Mouse (Mus musculus): ENCODE results near the gene 1600002K03Rik. TPM values are rescaled to one million over a fixed set of nuclear protein-coding genes. Genes with fewer than 3 reads are reported as not detected.
A peak's percentile ranks its signal among the peaks of the same experiment; 100 is the strongest.

Gene 1600002K03Rik
- polyA plus RNA-seq, 1 experiment: 16.4 TPM

GRCm38 (mm10) chr10:80174705-80175104 is 2.0 kb downstream of the 1600002K03Rik start:
- peaks cover 5% of the 10 kb centered on the region for H3K4me1 ChIP-seq (ENCODE audit: control insufficient read depth, insufficient read depth, low read length)
- 40% methylated on average over 2 of the region's 2 CpGs for WGBS
- H3K27me3 ChIP-seq (ENCODE audit: control insufficient read depth, insufficient read depth, low read length): no peaks in the 10 kb centered on the region
- H3K4me3 ChIP-seq (replicated peaks; ENCODE audit: insufficient read depth, low read depth, low read length): no peak overlapping the region
- TF ChIP-seq POLR2A (IDR thresholded peaks at IDR 0.05; ENCODE audit: borderline replicate concordance, insufficient read depth, low read length) (no peak), CTCF (IDR thresholded peaks at IDR 0.05; ENCODE audit: borderline replicate concordance, insufficient read depth, low read depth, low read length) (peak; percentile 45; the same call in 1 of the 2 replicates)
- peak; percentile 41 to 42 for DNase-seq
- no peak overlapping the region for H3K27ac ChIP-seq (ENCODE audit: insufficient read depth, low read length)

DNA sequence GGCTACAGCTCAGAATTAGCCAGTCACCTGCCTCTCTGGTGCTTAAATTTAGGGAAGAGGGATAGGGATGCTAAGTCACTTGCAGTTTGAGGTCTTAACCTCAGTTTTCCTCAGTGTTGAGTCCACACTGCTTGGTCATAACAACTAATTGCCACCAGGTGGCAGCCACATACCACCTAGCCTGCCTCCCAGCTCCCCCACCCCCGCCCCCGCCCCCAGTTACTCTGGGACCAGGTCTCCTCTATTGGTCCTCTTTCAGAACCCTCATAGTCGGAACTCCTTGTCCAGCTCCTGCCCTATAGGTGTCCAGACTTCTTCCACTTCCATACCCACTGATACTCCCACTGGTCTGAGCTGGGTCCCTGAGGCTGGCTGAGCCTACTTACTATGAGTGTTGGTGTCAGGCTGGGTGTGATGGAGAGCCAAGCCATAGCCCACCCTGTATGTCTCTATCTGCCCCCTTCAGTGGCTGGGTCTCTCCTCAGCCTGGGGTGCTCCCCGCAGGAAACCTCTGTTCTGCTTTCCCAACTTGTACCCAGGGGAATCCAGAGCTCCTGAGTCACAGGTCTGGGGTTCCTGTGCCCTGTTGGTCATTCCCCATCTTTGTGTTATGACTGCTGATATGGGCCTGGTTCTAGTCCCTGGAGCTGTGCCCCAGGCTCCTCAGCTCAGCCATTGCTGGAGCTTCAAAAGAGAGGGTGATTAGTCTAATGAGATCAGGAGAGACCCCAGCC is 3.0 kb downstream of the 1600002K03Rik start:
- no peak overlapping the region for H3K27ac ChIP-seq (ENCODE audit: insufficient read depth, low read length)
- H3K4me1 ChIP-seq (ENCODE audit: control insufficient read depth, insufficient read depth, low read length): peaks cover 11% of the 10 kb centered on the region
- peak; percentile 49 to 54 for DNase-seq
- TF ChIP-seq POLR2A (IDR thresholded peaks at IDR 0.05; ENCODE audit: borderline replicate concordance, insufficient read depth, low read length): no peak
- peak; percentile 61; the same call in 1 of the 2 replicates for TF ChIP-seq CTCF (IDR thresholded peaks at IDR 0.05; ENCODE audit: borderline replicate concordance, insufficient read depth, low read depth, low read length)
- WGBS: 29% methylated on average over 4 of the region's 4 CpGs
- H3K27me3 ChIP-seq (ENCODE audit: control insufficient read depth, insufficient read depth, low read length): no peaks in the 10 kb centered on the region
- H3K4me3 ChIP-seq (replicated peaks; ENCODE audit: insufficient read depth, low read depth, low read length): no peak overlapping the region

DNA sequence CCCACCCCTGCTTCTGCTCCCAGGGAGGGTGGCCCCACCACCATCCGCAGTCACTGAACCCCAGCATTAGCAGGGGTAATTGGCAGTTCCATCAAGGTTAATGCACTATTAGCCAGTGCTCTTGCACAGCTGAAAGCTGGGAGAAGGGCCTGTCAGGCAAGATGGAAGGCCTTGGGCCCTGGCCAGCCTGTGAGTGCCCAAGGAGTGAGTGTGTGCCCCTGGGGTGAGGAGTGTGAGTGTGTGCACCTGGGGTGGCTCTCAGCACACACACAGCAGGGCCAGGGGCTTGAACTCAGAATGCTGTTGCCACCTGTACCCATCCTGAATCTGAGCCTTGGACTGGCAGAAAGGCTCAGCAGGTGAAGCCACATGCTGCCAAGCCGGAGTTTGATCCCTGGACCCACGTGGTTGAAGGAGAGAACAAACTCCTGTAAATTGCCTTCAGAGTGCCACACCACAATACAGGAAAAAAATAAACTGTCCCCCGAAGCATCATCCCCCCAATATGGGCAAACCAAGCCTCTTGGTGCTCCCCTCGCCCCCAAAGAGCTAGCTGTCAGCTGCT is 3.6 kb downstream of the 1600002K03Rik start:
- Histone ChIP-seq H3K4me3 (replicated peaks; ENCODE audit: insufficient read depth, low read depth, low read length) (no peak overlapping the region), H3K27ac (ENCODE audit: insufficient read depth, low read length) (no peak overlapping the region), H3K4me1 (ENCODE audit: control insufficient read depth, insufficient read depth, low read length) (peaks cover 16% of the 10 kb centered on the region), H3K27me3 (ENCODE audit: control insufficient read depth, insufficient read depth, low read length) (no peaks in the 10 kb centered on the region)
- WGBS: 67% methylated on average over 5 of the region's 5 CpGs
- TF ChIP-seq CTCF (IDR thresholded peaks at IDR 0.05; ENCODE audit: borderline replicate concordance, insufficient read depth, low read depth, low read length) (no peak), POLR2A (IDR thresholded peaks at IDR 0.05; ENCODE audit: borderline replicate concordance, insufficient read depth, low read length) (no peak)
- peak in 1 of 2 experiments; percentile 22 for DNase-seq

DNA sequence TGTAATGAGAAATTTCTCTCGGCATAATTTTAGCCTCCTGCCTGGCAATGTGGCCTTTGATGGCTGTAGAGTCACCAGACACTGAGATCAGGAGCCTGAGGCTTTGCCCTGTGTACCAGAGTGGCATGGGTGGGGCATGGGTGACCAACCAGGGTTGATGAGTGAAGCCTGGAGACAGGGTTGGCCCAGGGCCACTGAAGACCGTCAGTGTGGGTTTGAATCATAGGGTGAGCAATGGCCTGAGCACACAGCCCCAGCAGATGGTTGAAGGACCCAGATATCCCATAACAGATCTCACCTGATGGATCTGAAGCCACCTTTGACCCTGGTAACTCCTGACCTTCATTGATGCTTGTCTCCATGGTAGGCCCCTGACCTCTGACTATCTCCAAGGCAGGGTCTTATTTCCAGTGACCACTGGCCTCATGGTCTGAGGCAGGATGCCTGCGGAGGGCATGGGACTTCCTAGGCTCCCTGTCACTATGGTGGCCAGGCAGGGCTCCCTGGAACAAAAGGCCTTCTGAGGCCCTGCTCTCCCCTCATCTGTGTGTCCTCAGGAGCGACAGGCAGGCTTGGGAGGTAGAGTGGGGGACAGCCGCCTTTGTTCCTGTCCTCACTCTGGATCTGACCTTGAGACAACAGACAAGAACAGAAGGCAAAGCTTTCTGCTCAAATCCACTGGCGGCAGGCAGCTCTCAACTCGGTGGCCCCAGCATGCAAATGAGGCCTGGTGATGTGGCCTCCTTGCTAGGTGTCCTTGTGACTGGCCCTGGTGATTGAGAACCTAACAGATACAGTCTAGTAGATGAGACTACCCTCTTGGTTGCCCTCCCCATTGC is 4.9 kb downstream of the 1600002K03Rik start:
- Histone ChIP-seq H3K27ac (ENCODE audit: insufficient read depth, low read length) (no peak overlapping the region), H3K4me1 (ENCODE audit: control insufficient read depth, insufficient read depth, low read length) (peaks cover 12% of the 10 kb centered on the region), H3K27me3 (ENCODE audit: control insufficient read depth, insufficient read depth, low read length) (no peaks in the 10 kb centered on the region), H3K4me3 (replicated peaks; ENCODE audit: insufficient read depth, low read depth, low read length) (no peak overlapping the region)
- DNase-seq: no peak
- TF ChIP-seq POLR2A (IDR thresholded peaks at IDR 0.05; ENCODE audit: borderline replicate concordance, insufficient read depth, low read length) (no peak), CTCF (IDR thresholded peaks at IDR 0.05; ENCODE audit: borderline replicate concordance, insufficient read depth, low read depth, low read length) (no peak)
- WGBS: 63% methylated on average over 7 of the region's 7 CpGs

GRCm38 (mm10) chr10:80179068-80180051 is 6.6 kb downstream of the 1600002K03Rik start, which contains the start of gene Efna2:
Gene Efna2 (plus strand): TSS chr10:80179482.
- Histone ChIP-seq H3K27me3 (ENCODE audit: control insufficient read depth, insufficient read depth, low read length) (no peaks in the 10 kb centered on the region), H3K27ac (ENCODE audit: insufficient read depth, low read length) (peak within 1 kb of the TSS; percentile 77), H3K4me1 (ENCODE audit: control insufficient read depth, insufficient read depth, low read length) (peaks cover 12% of the 10 kb centered on the region), H3K4me3 (replicated peaks; ENCODE audit: insufficient read depth, low read depth, low read length) (peak within 1 kb of the TSS; percentile 81)
- DNase-seq: peak; percentile 68 to 74
- 2% methylated on average over 98 of the region's 106 CpGs for WGBS
- no peak for TF ChIP-seq CTCF (IDR thresholded peaks at IDR 0.05; ENCODE audit: borderline replicate concordance, insufficient read depth, low read depth, low read length)
- TF ChIP-seq POLR2A (IDR thresholded peaks at IDR 0.05; ENCODE audit: borderline replicate concordance, insufficient read depth, low read length): peak; percentile 37; the same call in 1 of the 2 replicates

DNA sequence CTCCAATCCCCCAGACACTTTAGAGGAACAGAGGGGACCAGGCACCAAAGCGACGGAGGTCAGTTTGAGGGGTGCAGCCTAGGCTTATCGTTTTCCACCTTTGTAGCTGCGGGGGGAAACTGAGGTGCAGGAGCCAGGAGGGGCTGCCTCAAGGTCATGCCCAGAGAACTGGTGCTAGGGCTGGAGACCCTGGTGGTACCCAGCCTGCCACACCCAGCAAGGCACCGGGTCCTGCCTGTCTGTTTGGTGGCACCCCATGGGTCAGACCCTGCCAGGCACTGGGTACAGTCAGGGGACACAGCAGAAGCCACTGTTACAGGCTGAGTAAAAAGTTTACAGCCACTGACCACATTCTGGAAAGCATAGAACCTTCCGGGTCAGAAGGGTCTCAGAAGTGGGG is 7.5 kb downstream of the 1600002K03Rik start:
- H3K27me3 ChIP-seq (ENCODE audit: control insufficient read depth, insufficient read depth, low read length): no peaks in the 10 kb centered on the region
- WGBS: 39% methylated on average over 6 of the region's 6 CpGs
- DNase-seq: peak in 1 of 2 experiments; percentile 32
- no peak for TF ChIP-seq POLR2A (IDR thresholded peaks at IDR 0.05; ENCODE audit: borderline replicate concordance, insufficient read depth, low read length)
- no peak for TF ChIP-seq CTCF (IDR thresholded peaks at IDR 0.05; ENCODE audit: borderline replicate concordance, insufficient read depth, low read depth, low read length)
- H3K4me3 ChIP-seq (replicated peaks; ENCODE audit: insufficient read depth, low read depth, low read length): peak overlapping the region; percentile 81
- peaks cover 12% of the 10 kb centered on the region for H3K4me1 ChIP-seq (ENCODE audit: control insufficient read depth, insufficient read depth, low read length)
- H3K27ac ChIP-seq (ENCODE audit: insufficient read depth, low read length): no peak overlapping the region

All from cerebellum, adult 2 months (tissue).